Mouse (Mus musculus) lung, embryonic 14.5 days (tissue): ENCODE results near the gene Fam221b. TPM values are rescaled to one million over a fixed set of nuclear protein-coding genes. Genes with fewer than 3 reads are reported as not detected.
A peak's percentile ranks its signal among the peaks of the same experiment; 100 is the strongest.

Experiments
- ATAC-seq: fragments of 200-750 bp; cut with Nextera tagmentation; 2 replicates; pipeline ENCODE4 v1.8.0; 2017; ENCODE audit warnings: mild to moderate bottlenecking, moderate TSS enrichment, moderate library complexity; ENCODE audit not compliant: insufficient read depth
- DNase-seq: peaks from one replicate; pipeline ENCODE4 v3.0.0-alpha.2; 2015
- H3K27ac ChIP-seq: fragments of 300-500 bp; sonication (generic); 2 replicates; pipeline ENCODE4 v1.5.1; 2014; ENCODE audit warnings: low read depth, mild to moderate bottlenecking, moderate library complexity
- H3K27me3 ChIP-seq: fragments of 300-500 bp; sonication (generic); 2 replicates; pipeline ENCODE4 v1.6.1; 2014; ENCODE audit warnings: low read length, control low read depth; ENCODE audit not compliant: insufficient read depth
- H3K36me3 ChIP-seq: fragments of 300-500 bp; sonication (generic); 2 replicates; pipeline ENCODE4 v1.6.1; 2014; ENCODE audit warnings: control low read depth; ENCODE audit not compliant: insufficient read depth
- H3K4me1 ChIP-seq: fragments of 300-500 bp; sonication (generic); 2 replicates; pipeline ENCODE4 v1.6.1; 2014; ENCODE audit warnings: antibody characterized with exemption, control low read depth; ENCODE audit not compliant: insufficient read depth
- H3K4me2 ChIP-seq: fragments of 300-500 bp; sonication (generic); 2 replicates; pipeline ENCODE4 v1.6.1; 2014; ENCODE audit warnings: mild to moderate bottlenecking
- H3K4me3 ChIP-seq: fragments of 300-500 bp; sonication (generic); 2 replicates; pipeline ENCODE4 v1.5.1; 2014; ENCODE audit warnings: low read depth, low read length
- H3K9ac ChIP-seq: fragments of 300-500 bp; sonication (generic); 2 replicates; pipeline ENCODE4 v1.6.1; 2014
- H3K9me3 ChIP-seq: fragments of 300-500 bp; sonication (generic); 2 replicates; pipeline ENCODE4 v1.6.1; 2016; ENCODE audit warnings: low read depth, low read length, control low read depth
- CTCF ChIP-seq: IDR thresholded peaks from 2 replicates; pipeline ENCODE4 v1.5.1; 2016; ENCODE audit warnings: antibody characterized with exemption, low read depth
- WGBS: fragments of 180-500 bp; shearing (Covaris S2); extraction: QIAGEN DNeasy Blood & Tissue Kit; methylation state at CpG from one replicate; pipeline ENCODE4 v1.1.7; 2014; 5-methylcytosine and 5-hydroxymethylcytosine counted together
- polyA plus RNA-seq: library from polyadenylated mRNA; unstranded; fragments of >200 nt; fragmentation: Nextera tagmentation; extraction: Ambion mirVana; gene quantifications from 2 replicates; pipeline ENCODE4 v1.2.1, GENCODE M21; 2014

Gene Fam221b
- polyA plus RNA-seq, 1 experiment from 2014 or later = 3.2 TPM

GRCm38 (mm10) chr4:43640491-43640890 lies 28.5 kb downstream of the Fam221b start:
- Histone ChIP-seq H3K4me3 (no peak overlapping the region), H3K27me3 (no peaks in the 10 kb centered on the region), H3K27ac (no peak overlapping the region), H3K9ac (no peak overlapping the region), H3K4me1 (no peaks in the 10 kb centered on the region), H3K36me3 (no peaks in the 10 kb centered on the region), H3K9me3 (no peaks in the 10 kb centered on the region), H3K4me2 (no peak overlapping the region)
- whole genome bisulfite sequencing = 76% methylated on average over 6 of the region's 6 CpGs
- DNase-seq (no peak), ATAC-seq (no peak)
- no peak for TF ChIP-seq CTCF

GRCm38 (mm10) chr4:43640076-43640475 lies 28.9 kb downstream of the Fam221b start:
- ATAC-seq = no peak
- Histone ChIP-seq H3K9ac (no peak overlapping the region), H3K4me1 (no peaks in the 10 kb centered on the region), H3K27ac (no peak overlapping the region), H3K36me3 (no peaks in the 10 kb centered on the region), H3K4me2 (no peak overlapping the region), H3K4me3 (no peak overlapping the region), H3K27me3 (no peaks in the 10 kb centered on the region), H3K9me3 (no peaks in the 10 kb centered on the region)
- 66% methylated on average over 9 of the region's 9 CpGs for WGBS
- DNase-seq = no peak
- no peak for TF ChIP-seq CTCF

GRCm38 (mm10) chr4:43636751-43637150 lies 32.2 kb downstream of the Fam221b start:
- Histone ChIP-seq H3K9ac (no peak overlapping the region), H3K4me1 (0 out of 2 replicates have a peak, but pooled peaks cover 7% of the 10 kb centered on the region), H3K9me3 (no peaks in the 10 kb centered on the region), H3K4me3 (no peak overlapping the region), H3K27me3 (peaks cover 7% of the 10 kb centered on the region), H3K36me3 (no peaks in the 10 kb centered on the region), H3K27ac (no peak overlapping the region), H3K4me2 (no peak overlapping the region)
- 67% methylated on average over 6 of the region's 6 CpGs for WGBS
- DNase-seq = no peak
- TF ChIP-seq CTCF = no peak
- ATAC-seq = no peak

DNA sequence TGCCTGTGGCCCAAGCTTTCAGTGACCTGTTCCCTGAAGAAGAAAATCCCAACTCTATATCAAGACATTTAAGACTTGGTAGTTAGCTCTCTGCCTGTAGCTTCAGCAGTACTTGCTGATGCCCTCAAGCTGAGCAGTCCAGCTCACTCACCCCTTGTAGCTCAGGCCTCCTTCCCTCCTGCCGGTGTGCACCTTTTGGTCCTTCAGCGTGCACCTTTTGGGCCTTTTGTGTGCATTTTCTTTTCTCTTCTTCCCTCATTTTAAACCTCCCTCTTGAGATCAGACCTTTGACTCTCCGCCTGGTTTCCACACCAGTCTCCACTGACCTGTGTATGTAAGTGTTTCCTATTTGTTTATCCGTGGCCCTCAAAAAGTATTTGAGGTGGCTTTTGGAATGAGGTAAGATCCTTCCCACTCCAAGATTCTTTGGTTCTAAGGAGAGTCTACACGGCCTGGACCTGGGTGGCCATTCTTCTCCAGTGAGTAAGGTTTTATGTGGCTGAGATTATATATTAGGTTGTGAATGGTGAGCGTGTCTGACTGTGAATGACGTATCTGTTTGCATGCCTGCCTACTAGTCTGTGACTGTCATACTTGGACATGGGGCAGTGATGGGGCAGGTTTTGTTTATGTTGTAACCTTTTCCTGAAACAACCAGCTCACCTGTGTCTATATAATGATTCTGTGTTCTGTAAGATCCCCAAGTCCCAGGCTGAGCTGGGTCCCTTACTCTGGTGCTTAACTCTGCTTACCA lies 34.1 kb downstream of the Fam221b start:
- Histone ChIP-seq H3K4me1 (0 out of 2 replicates have a peak, but pooled peaks cover 7% of the 10 kb centered on the region), H3K27ac (no peak overlapping the region), H3K4me3 (no peak overlapping the region), H3K4me2 (no peak overlapping the region), H3K27me3 (peaks cover 11% of the 10 kb centered on the region), H3K9ac (no peak overlapping the region; the same call in 1 of the 2 replicates), H3K9me3 (no peaks in the 10 kb centered on the region), H3K36me3 (no peaks in the 10 kb centered on the region)
- 80% methylated on average over 7 of the region's 7 CpGs for WGBS
- ATAC-seq = no peak
- no peak for TF ChIP-seq CTCF
- no peak for DNase-seq

DNA sequence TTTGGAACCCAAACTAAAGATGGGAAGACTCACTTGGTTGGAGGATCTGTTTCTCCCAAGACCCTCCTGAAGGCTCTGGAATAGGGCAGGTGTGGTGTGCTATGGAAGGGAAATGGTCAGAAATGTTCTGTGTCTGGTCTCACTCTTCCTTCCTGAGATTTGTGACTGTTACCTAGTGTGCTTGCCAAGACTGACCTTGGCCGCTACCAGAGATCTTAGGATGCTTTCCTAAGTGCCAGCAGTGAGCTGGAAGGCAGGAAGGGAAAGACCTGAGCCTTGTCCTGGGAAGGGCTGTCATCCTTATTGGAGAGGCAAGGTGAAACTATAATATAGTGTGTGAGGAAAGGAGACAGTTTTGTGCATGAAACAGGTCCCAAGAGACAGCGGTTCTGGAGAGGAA lies 35.2 kb downstream of the Fam221b start:
- TF ChIP-seq CTCF = no peak
- ATAC-seq (no peak), DNase-seq (no peak)
- 96% methylated on average over 2 of the region's 2 CpGs for WGBS
- H3K36me3 ChIP-seq = no peaks in the 10 kb centered on the region
- no peaks in the 10 kb centered on the region for H3K9me3 ChIP-seq
- no peak overlapping the region for H3K4me3 ChIP-seq
- peaks cover 11% of the 10 kb centered on the region for H3K27me3 ChIP-seq
- no peak overlapping the region for H3K9ac ChIP-seq
- no peak overlapping the region for H3K27ac ChIP-seq
- no peak overlapping the region for H3K4me2 ChIP-seq
- H3K4me1 ChIP-seq = 0 out of 2 replicates have a peak, but pooled peaks cover 7% of the 10 kb centered on the region

DNA sequence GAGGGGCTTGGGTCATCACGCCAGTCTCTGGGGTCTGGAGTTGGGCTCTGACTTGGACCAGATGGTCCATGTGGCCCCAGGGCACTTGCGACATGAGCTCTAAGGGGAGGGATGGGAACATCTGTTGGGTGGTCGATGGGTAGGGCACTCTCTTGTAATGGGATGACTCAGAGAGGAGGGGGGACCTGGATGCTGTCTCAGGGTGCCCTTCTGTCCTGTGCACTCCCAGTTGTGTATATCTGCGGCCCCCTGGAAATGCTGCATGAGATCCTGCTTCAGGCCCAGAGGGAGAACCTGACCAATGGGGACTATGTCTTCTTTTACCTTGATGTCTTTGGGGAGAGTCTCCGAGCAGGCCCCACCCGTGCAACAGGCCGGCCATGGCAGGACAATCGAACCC lies 35.6 kb downstream of the Fam221b start:
- Histone ChIP-seq H3K4me3 (no peak overlapping the region), H3K9me3 (no peaks in the 10 kb centered on the region), H3K27me3 (peaks cover 11% of the 10 kb centered on the region), H3K4me1 (0 out of 2 replicates have a peak, but pooled peaks cover 7% of the 10 kb centered on the region), H3K27ac (no peak overlapping the region), H3K9ac (no peak overlapping the region), H3K36me3 (no peaks in the 10 kb centered on the region), H3K4me2 (0 out of 2 replicates have a peak overlapping the region, but pooled peaks have one; percentile 87)
- ATAC-seq (no peak), DNase-seq (no peak)
- TF ChIP-seq CTCF = no peak
- WGBS = 76% methylated on average over 8 of the region's 8 CpGs
